Mouse (Mus musculus) olfactory bulb, adult 2 months (tissue): ENCODE data around the gene Ccnl1.

ENCODE experiments used
- CTCF ChIP-seq: fragments of 200-500 bp; IDR thresholded peaks from 2 replicates; pipeline ENCODE4 v1.5.1; 2012; ENCODE audit warnings: low read depth, mild to moderate bottlenecking, low read length, moderate library complexity; ENCODE audit not compliant: insufficient read depth
- POLR2A ChIP-seq: fragments of 200-500 bp; IDR thresholded peaks from 2 replicates; pipeline ENCODE4 v1.6.1; 2012; ENCODE audit warnings: mild to moderate bottlenecking, low read depth, low read length, moderate library complexity; ENCODE audit not compliant: insufficient read depth

DNA sequence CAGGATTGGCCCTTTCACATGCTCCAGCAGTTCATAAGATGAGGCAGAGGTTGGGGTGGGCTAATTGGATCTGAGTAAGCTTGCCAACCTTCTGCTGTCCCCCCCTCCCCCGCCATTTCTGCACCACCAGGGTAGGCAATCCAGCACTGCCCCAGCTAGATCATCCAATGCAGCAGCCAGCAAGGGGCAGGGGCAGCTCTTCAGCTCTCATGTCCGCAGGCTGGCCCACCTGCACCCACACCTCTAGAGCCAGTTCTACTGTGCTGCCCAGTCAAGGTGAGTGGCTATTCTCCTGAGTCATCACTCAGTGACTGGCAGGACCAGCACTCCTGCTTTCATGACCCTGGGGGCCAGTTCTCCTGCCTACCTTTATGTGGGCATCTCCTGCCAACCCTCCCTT is 42.4 kb upstream of the Ccnl1 start:
- no peak for TF ChIP-seq CTCF
- TF ChIP-seq POLR2A, result no peak
